Mouse (Mus musculus) NIH3T3 (cell line): Measurements from ENCODE around the gene Slc1a2.
A peak's percentile ranks its signal among the peaks of the same experiment; 100 is the strongest.

Experiments used
- DNase-seq: peaks from one replicate; pipeline ENCODE4 v3.0.0-alpha.2; 2012; ENCODE audit warnings: low read depth

The Slc1a2 gene

GRCm38 (mm10) chr2:102663865-102664264, 5.4 kb downstream of the Slc1a2 start:
- no peak for DNase-seq

GRCm38 (mm10) chr2:102667981-102668380, 9.5 kb downstream of the Slc1a2 start:
- DNase-seq: no peak

GRCm38 (mm10) chr2:102669580-102669979, 11.1 kb downstream of the Slc1a2 start:
- DNase-seq: no peak

- peak; percentile 6 for DNase-seq
These were observed 16.1 kb downstream of the Slc1a2 start for GRCm38 (mm10) chr2:102674582-102674981.

- DNase-seq: peak; percentile 70
These were observed 16.8 kb downstream of the Slc1a2 start for GRCm38 (mm10) chr2:102675275-102675674.

- DNase-seq: no peak
These were observed 18.4 kb downstream of the Slc1a2 start for GRCm38 (mm10) chr2:102676716-102677312.

- no peak for DNase-seq
These were observed 18.9 kb downstream of the Slc1a2 start for GRCm38 (mm10) chr2:102677400-102677799.

- DNase-seq: no peak
These were observed 22.9 kb downstream of the Slc1a2 start for GRCm38 (mm10) chr2:102681351-102681750.

- DNase-seq: peak; percentile 66
These were observed 23.7 kb downstream of the Slc1a2 start for GRCm38 (mm10) chr2:102682168-102682567.

- peak; percentile 72 for DNase-seq
These were observed 27.1 kb downstream of the Slc1a2 start for GRCm38 (mm10) chr2:102685371-102686107.

- DNase-seq: no peak
These were observed 27.6 kb downstream of the Slc1a2 start for GRCm38 (mm10) chr2:102686108-102686450.

- no peak for DNase-seq
These were observed 35.1 kb downstream of the Slc1a2 start for GRCm38 (mm10) chr2:102693556-102693955.

- DNase-seq: no peak
These were observed 36.3 kb downstream of the Slc1a2 start for GRCm38 (mm10) chr2:102694750-102695149.

- no peak for DNase-seq
These were observed 37.1 kb downstream of the Slc1a2 start for GRCm38 (mm10) chr2:102695541-102695940.

- no peak for DNase-seq
These were observed 39.3 kb downstream of the Slc1a2 start for GRCm38 (mm10) chr2:102697732-102698131.

- DNase-seq: no peak
These were observed 41.5 kb downstream of the Slc1a2 start for GRCm38 (mm10) chr2:102699921-102700320.

- no peak for DNase-seq
These were observed 42.2 kb downstream of the Slc1a2 start for GRCm38 (mm10) chr2:102700695-102701094.

GRCm38 (mm10) chr2:102701382-102701781, 42.9 kb downstream of the Slc1a2 start:
- DNase-seq: no peak

- no peak for DNase-seq
These were observed 45.1 kb downstream of the Slc1a2 start for GRCm38 (mm10) chr2:102703556-102703955.

- no peak for DNase-seq
These were observed 46.3 kb downstream of the Slc1a2 start for GRCm38 (mm10) chr2:102704781-102705180.

- DNase-seq: no peak
These were observed 53.1 kb downstream of the Slc1a2 start for GRCm38 (mm10) chr2:102711511-102711910.

- no peak for DNase-seq
These were observed 53.6 kb downstream of the Slc1a2 start for GRCm38 (mm10) chr2:102712049-102712448.

GRCm38 (mm10) chr2:102712678-102713628, 54.5 kb downstream of the Slc1a2 start:
- no peak for DNase-seq
